Mouse (Mus musculus): Measurements from ENCODE around the gene Zfp69.

GRCm38 (mm10) chr4:120953667-120954066 lies 2.2 kb upstream of the Zfp69 start:
- no peak for TF ChIP-seq CTCF (IDR thresholded peaks at IDR 0.05; ENCODE audit: low read depth)
- no peak for TF ChIP-seq EP300 (IDR thresholded peaks at IDR 0.05; ENCODE audit: low read depth)

All from heart, postnatal 0 days (tissue).